Mouse (Mus musculus) embryo, embryonic 10.5 days (tissue): ENCODE measurements at regions not wholly inside any gene's neighbourhood (a gene's known extent, or its start where the extent isn't known, plus 50 kb on each side); places are given as distances from the start of the nearest gene placed in this dataset.
A peak's percentile ranks its signal among the peaks of the same experiment; 100 is the strongest.

Experiments used
- DNase-seq: peaks from one replicate; pipeline ENCODE4 v3.0.0-alpha.2; 2015; ENCODE audit warnings: low spot score

GRCm38 (mm10) chr15:63532337-63533055, 312.5 kb downstream of the Gsdmc2 start:
- DNase-seq = peak; percentile 36

DNA sequence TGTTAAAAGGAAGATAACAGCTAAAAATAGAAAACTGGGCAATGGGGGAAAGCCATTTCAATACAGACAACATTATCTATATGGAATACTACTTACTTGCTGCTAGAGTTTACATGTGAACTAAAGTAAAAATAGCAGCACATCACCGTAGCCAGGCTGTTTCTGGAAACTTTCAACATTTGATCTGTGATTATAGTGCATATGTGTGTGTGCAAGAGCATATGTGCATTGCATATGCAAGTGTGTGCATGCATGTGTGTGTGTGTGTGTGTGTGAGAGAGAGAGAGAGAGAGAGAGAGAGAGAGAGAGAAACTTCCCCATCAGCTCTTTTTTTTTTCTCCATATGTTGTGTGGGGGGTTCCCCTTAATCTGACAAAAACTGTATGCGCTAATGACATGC, 317.7 kb downstream of the Gsdmc2 start:
- DNase-seq = no peak

GRCm38 (mm10) chr15:63526820-63527219, 318.2 kb downstream of the Gsdmc2 start:
- no peak for DNase-seq

DNA sequence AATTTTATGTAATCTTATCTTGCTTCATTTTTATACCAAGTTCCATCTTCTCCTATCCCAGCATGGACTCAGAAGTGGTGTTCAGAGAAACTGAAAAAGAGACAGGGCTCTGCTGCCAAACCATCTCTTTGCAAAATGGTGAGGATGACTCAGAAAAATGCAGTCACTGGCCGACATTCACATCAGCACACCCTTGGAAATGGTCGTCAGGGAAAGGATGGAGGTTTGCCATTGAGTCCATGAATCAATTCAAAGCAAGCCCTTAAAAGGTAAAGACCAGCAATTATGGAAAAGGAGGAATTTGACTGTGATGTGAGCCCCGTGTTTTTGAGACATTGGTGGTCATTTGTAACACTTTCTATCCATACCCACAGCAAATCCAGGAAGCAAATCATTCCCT, 327.7 kb downstream of the Gsdmc2 start:
- DNase-seq = no peak

DNA sequence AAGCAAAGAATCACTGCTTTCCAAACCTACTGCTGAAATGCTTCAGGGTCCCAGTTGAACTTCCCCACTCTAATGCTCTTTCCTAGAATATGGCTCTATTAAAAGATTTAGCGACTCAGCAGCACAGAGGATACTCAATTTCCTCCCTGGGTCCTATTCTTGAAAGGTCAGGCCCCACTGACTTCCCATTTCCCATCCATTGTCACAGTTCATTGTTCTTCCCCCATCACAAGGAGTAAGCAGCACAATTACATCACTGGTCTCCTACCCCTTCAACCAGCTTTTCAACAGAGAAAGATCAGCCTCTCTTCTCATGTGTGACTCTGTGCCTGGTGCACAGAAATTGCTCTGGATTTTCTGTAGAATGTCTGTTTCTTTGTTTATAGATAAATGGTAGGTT, 344.5 kb downstream of the Gsdmc2 start:
- DNase-seq = peak; percentile 9

DNA sequence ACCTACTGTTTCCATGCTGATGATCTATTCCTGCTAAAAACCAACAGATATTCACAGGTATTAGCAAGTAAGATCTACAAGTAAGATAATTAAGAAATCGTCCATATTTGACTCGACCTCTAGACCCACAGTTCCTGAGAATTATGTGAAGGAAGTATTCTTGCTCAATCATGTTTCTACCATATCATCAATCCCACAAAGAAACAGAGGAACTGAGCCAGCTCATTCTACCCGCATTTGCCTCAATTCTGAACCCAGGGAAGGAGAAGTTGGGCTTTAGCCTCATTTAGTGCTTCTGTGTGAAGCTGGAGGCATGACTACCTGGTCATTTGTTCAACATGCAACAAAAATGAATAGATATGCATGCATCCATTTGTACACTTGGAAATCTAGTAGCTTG, 346.5 kb downstream of the Gsdmc2 start:
- no peak for DNase-seq

DNA sequence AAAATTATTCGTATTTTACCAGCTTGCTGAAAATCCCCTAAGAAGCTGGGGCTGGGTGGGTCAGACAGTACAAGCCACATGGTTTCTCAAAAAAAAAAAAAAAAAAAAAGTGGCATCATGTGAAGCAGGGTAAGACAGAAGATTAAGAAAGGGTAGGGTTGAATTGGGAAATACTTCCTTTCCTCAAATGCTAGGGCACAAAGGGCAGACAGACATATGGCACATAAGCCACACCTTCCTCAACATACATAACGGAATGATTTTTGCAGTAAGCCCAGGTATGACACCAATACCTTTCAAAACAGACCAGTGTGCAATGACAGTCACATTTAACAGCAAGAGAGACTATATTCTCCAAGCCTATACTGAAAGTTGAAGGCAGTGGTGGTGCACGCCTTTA, 347.8 kb downstream of the Gsdmc2 start:
- no peak for DNase-seq

DNA sequence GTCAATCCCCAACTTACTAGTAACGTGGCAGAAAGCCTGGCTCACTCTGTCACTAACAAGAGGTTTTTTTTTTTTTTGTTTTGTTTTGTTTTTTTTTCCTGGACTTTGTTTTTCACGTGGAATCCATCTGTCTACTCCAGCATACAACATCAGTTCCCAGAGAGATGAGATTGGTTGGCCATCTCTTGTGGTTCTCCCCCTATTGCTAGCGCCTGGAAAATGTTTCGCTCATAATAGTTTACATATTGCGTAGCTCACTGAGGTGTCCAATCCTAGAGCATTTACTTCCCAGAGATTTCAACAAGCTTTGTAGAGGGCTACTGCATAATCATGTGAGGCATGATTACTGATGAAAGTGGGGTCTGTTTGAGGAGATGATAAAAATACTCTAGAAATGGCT, 360.1 kb downstream of the Gsdmc2 start:
- DNase-seq = no peak

DNA sequence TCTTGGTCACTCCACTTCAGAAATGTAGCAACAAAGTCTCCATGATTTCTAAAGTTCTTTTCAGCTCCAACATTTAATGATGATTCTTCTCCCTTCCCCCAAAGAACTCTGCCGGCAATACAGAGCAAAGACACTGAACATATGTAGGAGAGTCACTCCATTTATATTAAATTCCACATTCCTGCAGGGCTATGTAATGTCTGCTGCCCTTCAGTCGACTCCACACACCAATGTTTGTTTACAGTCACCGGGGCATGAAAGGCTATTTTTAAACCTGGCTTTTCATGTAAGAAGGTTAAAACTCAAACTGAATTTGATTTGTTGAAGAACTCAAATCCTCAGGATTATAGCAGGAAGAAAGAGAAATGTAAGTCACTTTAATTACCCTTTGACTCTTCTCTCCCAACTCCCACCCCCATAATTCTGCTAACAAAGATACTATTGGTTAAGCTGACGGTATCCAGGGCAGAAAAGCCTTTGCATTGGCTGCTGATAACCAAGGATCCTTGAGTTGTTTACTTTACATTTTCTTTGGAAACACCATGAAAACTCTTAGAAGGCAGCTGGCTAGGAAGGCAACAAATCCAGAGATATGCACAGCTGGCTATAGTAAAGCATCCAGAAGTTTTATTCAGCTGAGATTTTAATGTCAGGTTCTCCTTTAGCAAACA, 360.6 kb downstream of the Gsdmc2 start:
- DNase-seq = peak; percentile 46

GRCm38 (mm10) chr15:63479270-63479805, 365.6 kb downstream of the Gsdmc2 start:
- DNase-seq = no peak

- DNase-seq = no peak
Measured at GRCm38 (mm10) chr15:63466916-63467315, 378.1 kb downstream of the Gsdmc2 start.

DNA sequence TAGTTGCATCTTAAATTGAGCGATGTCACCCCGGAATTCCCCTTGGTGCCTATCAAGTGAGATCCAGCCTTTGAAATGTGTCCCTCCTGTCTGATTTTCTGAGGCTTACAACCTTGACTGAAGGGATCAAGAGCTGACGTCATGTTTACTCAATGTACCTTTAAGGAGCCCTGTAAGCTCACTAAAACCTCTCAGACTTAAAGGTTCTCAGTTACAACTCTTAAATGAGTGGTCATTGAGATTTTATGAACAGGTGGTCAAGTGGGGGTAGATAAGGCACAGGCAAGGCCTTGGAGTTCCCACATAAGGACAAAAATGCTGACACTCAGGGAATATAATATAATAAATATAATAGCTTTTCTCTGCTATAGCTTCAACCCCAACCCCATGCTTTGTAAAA, 392.4 kb downstream of the Gsdmc2 start:
- no peak for DNase-seq

- no peak for DNase-seq
Measured at GRCm38 (mm10) chr15:63446288-63446687, 398.7 kb downstream of the Gsdmc2 start.

DNA sequence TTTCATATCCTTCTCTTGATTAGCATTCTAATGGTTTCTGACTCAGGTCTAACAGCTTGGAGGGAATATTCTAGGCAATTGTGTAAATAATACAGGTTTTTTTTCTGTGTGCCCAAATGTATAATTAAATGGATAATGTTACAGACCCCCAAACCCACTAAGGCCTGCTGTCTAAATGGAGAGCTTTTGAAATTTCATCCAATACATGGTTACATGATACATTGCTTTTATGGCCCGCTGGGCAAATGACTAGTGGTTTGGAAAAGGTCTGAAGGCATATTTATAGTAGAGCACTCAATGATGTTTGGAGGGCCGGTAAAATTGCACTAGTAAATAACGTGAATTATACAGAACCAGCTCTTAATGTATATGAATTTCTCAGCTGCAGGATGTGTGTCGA, 400.0 kb downstream of the Gsdmc2 start:
- DNase-seq = no peak

DNA sequence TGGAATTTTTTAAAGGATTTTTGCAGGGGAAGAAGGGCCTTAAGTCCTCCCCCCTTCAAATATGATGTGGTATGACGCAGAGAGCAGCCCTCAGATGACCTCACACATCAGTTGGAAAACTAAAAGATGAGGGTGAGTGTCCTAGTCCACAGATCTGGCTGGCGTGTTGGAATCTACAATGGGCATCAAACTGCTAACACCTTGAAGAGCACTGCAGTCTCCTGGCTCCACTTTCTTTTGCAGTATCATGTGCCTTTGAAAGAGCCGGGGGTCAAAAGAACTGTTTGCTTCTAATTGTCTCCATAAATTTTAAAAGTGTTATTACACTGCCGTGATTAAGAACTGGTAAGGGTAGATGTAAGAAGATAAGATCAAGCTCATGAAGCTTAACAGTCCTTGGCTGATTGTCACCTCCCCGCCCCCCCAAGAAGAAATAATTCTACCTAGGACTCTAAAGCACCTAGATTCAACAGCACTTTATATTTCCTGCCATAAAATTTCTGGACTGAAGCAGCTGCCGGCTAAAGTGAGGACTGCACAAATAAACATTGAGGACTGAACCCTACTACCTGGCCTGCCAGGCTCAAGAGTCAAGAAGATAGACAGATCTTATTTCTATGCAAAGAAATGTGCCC, 402.7 kb downstream of the Gsdmc2 start:
- no peak for DNase-seq

DNA sequence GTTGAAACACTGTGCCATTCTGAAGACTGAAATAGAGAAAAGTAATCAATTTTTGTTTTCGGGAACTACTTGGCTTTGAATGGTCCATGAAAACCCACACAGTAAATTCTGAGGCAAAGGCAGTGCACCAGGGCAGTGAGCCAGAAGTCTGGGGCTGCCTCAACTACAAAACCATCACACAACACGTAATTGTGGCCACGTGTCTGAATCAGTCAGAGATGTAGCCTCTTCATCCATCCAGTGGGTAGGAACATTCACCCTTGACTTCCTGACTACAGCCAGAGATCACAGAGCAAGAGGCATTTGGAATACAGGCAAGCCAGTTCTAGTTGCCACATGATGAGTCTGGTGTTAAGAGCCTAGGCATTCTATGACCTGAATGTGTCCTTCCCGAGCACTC, 432.3 kb downstream of the Gsdmc2 start:
- no peak for DNase-seq

GRCm38 (mm10) chr15:63411771-63412118, 433.2 kb downstream of the Gsdmc2 start:
- no peak for DNase-seq

DNA sequence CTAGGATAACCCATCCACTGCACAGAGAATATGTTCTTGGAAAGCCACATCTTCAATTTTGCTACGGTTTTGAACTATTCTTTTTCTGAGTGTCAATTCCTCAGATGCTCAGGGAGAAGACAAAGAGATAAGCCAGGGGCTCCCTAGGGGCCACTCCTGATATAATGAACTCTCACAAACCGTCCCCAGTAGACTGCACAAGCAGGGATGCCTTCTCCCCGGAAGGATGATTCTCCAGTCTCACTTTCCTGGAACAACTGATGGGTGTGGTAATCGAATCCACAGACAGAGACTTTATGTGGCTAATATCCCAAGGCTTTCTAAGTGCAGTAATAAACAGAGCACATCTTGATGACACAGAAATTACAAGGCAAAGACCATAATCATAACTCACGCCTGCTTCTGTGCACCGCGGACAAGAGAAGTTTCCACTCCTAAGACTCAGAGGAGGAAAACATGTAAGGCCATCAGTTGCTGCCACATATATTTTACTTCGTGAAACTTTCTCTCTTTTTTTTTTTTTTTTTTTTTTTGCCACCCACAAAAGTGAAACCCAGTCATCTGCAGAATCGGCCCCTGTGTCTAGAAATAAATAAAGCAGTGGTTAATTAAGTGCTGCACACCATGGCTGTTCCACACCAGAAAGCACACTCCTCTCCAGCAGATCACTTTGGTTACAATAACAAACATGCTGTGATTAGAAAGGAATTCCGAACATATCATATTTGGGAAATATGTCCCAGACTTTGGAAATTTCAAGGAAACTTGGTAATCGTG, 433.8 kb downstream of the Gsdmc2 start:
- no peak for DNase-seq

DNA sequence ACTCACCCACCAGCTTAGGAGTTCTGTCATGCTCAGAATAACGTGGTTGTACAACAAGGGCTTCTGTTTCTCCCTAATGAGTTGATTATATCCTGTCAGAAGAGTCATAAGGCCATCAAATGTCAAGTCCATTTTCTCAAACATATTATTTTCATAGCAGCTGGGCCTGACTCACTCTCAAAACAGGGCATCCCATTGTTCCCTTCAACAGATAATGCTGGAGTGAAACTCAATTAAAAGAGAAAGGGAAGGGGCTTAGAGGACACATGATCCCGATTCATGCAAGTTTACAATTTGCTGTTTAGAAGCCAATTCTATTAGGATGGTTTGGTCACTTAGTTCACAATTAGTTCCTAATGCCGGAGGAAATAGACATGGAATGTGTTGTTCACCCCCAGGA, 444.5 kb downstream of the Gsdmc2 start:
- DNase-seq = peak; percentile 11

DNA sequence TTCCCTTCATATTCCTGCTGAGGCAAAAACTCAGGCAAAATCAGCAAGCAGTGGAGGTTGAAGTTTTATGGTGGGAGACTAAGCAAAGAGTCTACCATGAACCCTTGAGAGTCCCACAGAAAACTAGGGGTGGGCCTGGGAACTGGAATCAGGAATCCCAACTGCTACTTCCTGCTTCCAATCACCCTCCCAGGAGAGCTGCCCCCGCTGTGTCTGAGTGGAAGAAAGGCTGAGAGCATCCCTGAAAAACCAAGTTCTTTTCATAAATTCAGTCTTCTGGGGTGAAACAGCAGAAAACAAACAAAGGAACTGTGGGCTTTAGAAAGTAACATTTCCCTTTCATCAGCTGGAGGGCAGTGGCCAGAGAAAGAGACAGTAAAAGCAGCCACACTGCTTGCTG, 445.0 kb downstream of the Gsdmc2 start:
- no peak for DNase-seq

DNA sequence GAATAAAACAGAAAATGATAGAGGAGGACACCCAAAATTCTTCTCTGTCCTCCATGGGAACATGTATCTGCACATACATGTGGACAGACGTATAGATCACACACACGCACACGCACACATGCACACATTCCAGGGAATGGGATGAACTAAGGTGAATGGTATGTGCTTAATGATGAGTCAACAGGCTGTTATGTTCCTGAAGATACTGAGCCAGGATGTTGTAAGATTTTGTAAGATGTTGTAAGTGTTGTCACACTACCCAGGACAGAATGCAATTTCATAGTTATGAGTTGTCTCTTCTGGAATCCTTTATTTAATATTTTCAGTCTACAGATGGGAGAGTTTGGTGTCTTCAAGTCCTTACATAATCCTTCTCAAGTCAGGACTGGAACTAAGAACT, 447.5 kb downstream of the Gsdmc2 start:
- DNase-seq = no peak

DNA sequence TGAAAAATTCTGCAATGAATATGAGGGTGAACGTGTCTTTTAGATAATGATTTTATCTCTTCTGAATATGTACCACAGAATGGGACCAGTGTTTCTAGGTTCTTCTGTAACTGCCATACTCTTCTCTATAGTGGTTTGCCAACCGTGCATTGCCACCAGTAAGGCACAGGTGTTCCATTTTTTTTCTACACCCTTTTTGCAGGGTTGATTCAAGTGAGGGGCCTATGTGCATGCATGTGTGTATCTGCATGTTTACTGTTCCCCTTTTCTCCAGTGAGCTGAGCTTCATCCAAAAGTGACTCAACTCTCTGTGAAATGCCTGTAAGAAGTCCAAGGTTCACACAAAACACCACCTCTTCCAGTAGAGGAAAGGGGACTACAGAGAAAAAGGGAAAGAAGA, 467.7 kb downstream of the Gsdmc2 start:
- DNase-seq = no peak
